Mouse (Mus musculus): ENCODE results near the gene Focad. TPM values are rescaled to one million over a fixed set of nuclear protein-coding genes. Genes with fewer than 3 reads are reported as not detected.

Focad gene
- polyA plus RNA-seq, 1 experiment from 2014 or later = 17.6 TPM

GRCm38 (mm10) chr4:88117331-88117730, 22.9 kb downstream of the Focad start:
- Histone ChIP-seq H3K9me3 (replicated peaks) (no peaks in the 10 kb centered on the region), H3K27ac (replicated peaks) (no peak overlapping the region), H3K27me3 (ENCODE audit: low read depth, poor library complexity, severe bottlenecking) (no peaks in the 10 kb centered on the region), H3K36me3 (no peaks in the 10 kb centered on the region), H3K4me3 (no peak overlapping the region), H3K4me1 (peaks cover 8% of the 10 kb centered on the region)
- WGBS = 83% methylated on average over 3 of the region's 3 CpGs
- DNase-seq (ENCODE audit: low spot score) = no peak

GRCm38 (mm10) chr4:88117942-88118341, 23.5 kb downstream of the Focad start:
- Histone ChIP-seq H3K36me3 (no peaks in the 10 kb centered on the region), H3K9me3 (replicated peaks) (no peaks in the 10 kb centered on the region), H3K4me3 (no peak overlapping the region), H3K27ac (replicated peaks) (no peak overlapping the region), H3K4me1 (peaks cover 8% of the 10 kb centered on the region), H3K27me3 (ENCODE audit: low read depth, poor library complexity, severe bottlenecking) (no peaks in the 10 kb centered on the region)
- DNase-seq (ENCODE audit: low spot score) = no peak

- DNase-seq (ENCODE audit: low spot score) = no peak
- Histone ChIP-seq H3K9me3 (replicated peaks) (no peaks in the 10 kb centered on the region), H3K4me3 (no peak overlapping the region), H3K27ac (replicated peaks) (no peak overlapping the region), H3K4me1 (peaks cover 8% of the 10 kb centered on the region), H3K27me3 (ENCODE audit: low read depth, poor library complexity, severe bottlenecking) (no peaks in the 10 kb centered on the region), H3K36me3 (no peaks in the 10 kb centered on the region)
- 82% methylated on average over 5 of the region's 5 CpGs for WGBS
Observed at GRCm38 (mm10) chr4:88118750-88119395, 24.4 kb downstream of the Focad start.

- Histone ChIP-seq H3K27me3 (ENCODE audit: low read depth, poor library complexity, severe bottlenecking) (no peaks in the 10 kb centered on the region), H3K27ac (replicated peaks) (no peak overlapping the region)
- no peak for DNase-seq (ENCODE audit: low spot score)
Observed at GRCm38 (mm10) chr4:88120091-88120490, 25.7 kb downstream of the Focad start.

GRCm38 (mm10) chr4:88122472-88122871, 28.0 kb downstream of the Focad start:
- no peaks in the 10 kb centered on the region for H3K9me3 ChIP-seq (replicated peaks)
- 94% methylated on average over 3 of the region's 3 CpGs for WGBS
- H3K36me3 ChIP-seq = no peaks in the 10 kb centered on the region
- H3K4me3 ChIP-seq = no peak overlapping the region
- peaks cover 8% of the 10 kb centered on the region for H3K4me1 ChIP-seq
- H3K27me3 ChIP-seq (ENCODE audit: low read depth, poor library complexity, severe bottlenecking) = no peaks in the 10 kb centered on the region
- no peak for DNase-seq (ENCODE audit: low spot score)
- no peak overlapping the region for H3K27ac ChIP-seq (replicated peaks)

More at GRCm38 (mm10) chr4:88120091-88120490, 25.7 kb downstream of the Focad start:
- Histone ChIP-seq H3K36me3 (no peaks in the 10 kb centered on the region), H3K9me3 (replicated peaks) (no peaks in the 10 kb centered on the region), H3K4me3 (no peak overlapping the region), H3K4me1 (peaks cover 8% of the 10 kb centered on the region)

GRCm38 (mm10) chr4:88135936-88136335, 41.5 kb downstream of the Focad start:
- DNase-seq (ENCODE audit: low spot score) = no peak
- Histone ChIP-seq H3K27me3 (ENCODE audit: low read depth, poor library complexity, severe bottlenecking) (no peaks in the 10 kb centered on the region), H3K9me3 (replicated peaks) (no peaks in the 10 kb centered on the region), H3K4me1 (peaks cover 21% of the 10 kb centered on the region), H3K27ac (replicated peaks) (peak overlapping the region; percentile 39; the same call in 1 of the 2 replicates), H3K4me3 (no peak overlapping the region), H3K36me3 (no peaks in the 10 kb centered on the region)
- WGBS = 42% methylated on average over 2 of the region's 2 CpGs

- Histone ChIP-seq H3K27ac (replicated peaks) (no peak overlapping the region), H3K27me3 (ENCODE audit: low read depth, poor library complexity, severe bottlenecking) (no peaks in the 10 kb centered on the region), H3K36me3 (no peaks in the 10 kb centered on the region), H3K4me1 (peaks cover 21% of the 10 kb centered on the region), H3K4me3 (no peak overlapping the region), H3K9me3 (replicated peaks) (no peaks in the 10 kb centered on the region)
- 55% methylated on average over 4 of the region's 4 CpGs for WGBS
- no peak for DNase-seq (ENCODE audit: low spot score)
Observed at GRCm38 (mm10) chr4:88136528-88136927, 42.1 kb downstream of the Focad start.

- 86% methylated on average over 2 of the region's 2 CpGs for WGBS
- peaks cover 21% of the 10 kb centered on the region for H3K4me1 ChIP-seq
- H3K4me3 ChIP-seq = no peak overlapping the region
- H3K27me3 ChIP-seq (ENCODE audit: low read depth, poor library complexity, severe bottlenecking) = no peaks in the 10 kb centered on the region
- H3K9me3 ChIP-seq (replicated peaks) = no peaks in the 10 kb centered on the region
- no peaks in the 10 kb centered on the region for H3K36me3 ChIP-seq
- no peak overlapping the region for H3K27ac ChIP-seq (replicated peaks)
- DNase-seq (ENCODE audit: low spot score) = no peak
Observed at GRCm38 (mm10) chr4:88138366-88138917, 44.0 kb downstream of the Focad start.

GRCm38 (mm10) chr4:88149462-88149861, 55.0 kb downstream of the Focad start:
- no peak overlapping the region for H3K27ac ChIP-seq (replicated peaks)
- H3K9me3 ChIP-seq (replicated peaks) = no peaks in the 10 kb centered on the region
- no peak overlapping the region for H3K4me3 ChIP-seq
- no peaks in the 10 kb centered on the region for H3K36me3 ChIP-seq
- DNase-seq (ENCODE audit: low spot score) = no peak
- H3K4me1 ChIP-seq = no peaks in the 10 kb centered on the region
- 73% methylated on average over 1 of the region's 1 CpGs for WGBS
- no peaks in the 10 kb centered on the region for H3K27me3 ChIP-seq (ENCODE audit: low read depth, poor library complexity, severe bottlenecking)

- no peak for DNase-seq (ENCODE audit: low spot score)
- Histone ChIP-seq H3K27me3 (ENCODE audit: low read depth, poor library complexity, severe bottlenecking) (no peaks in the 10 kb centered on the region), H3K27ac (replicated peaks) (no peak overlapping the region), H3K36me3 (no peaks in the 10 kb centered on the region), H3K9me3 (replicated peaks) (no peaks in the 10 kb centered on the region), H3K4me3 (no peak overlapping the region), H3K4me1 (0 out of 2 replicates have a peak, but pooled peaks cover 4% of the 10 kb centered on the region)
- 85% methylated on average over 3 of the region's 3 CpGs for WGBS
Observed at GRCm38 (mm10) chr4:88155490-88156160, 61.2 kb downstream of the Focad start.

GRCm38 (mm10) chr4:88156961-88157360, 62.5 kb downstream of the Focad start:
- no peaks in the 10 kb centered on the region for H3K36me3 ChIP-seq
- DNase-seq (ENCODE audit: low spot score) = no peak
- no peak overlapping the region for H3K27ac ChIP-seq (replicated peaks)
- no peak overlapping the region for H3K4me3 ChIP-seq
- 0 out of 2 replicates have a peak, but pooled peaks cover 4% of the 10 kb centered on the region for H3K4me1 ChIP-seq
- no peaks in the 10 kb centered on the region for H3K27me3 ChIP-seq (ENCODE audit: low read depth, poor library complexity, severe bottlenecking)
- WGBS = 90% methylated on average over 5 of the region's 5 CpGs
- H3K9me3 ChIP-seq (replicated peaks) = no peaks in the 10 kb centered on the region

- 0 out of 2 replicates have a peak, but pooled peaks cover 4% of the 10 kb centered on the region for H3K4me1 ChIP-seq
- H3K27me3 ChIP-seq (ENCODE audit: low read depth, poor library complexity, severe bottlenecking) = no peaks in the 10 kb centered on the region
- H3K9me3 ChIP-seq (replicated peaks) = no peaks in the 10 kb centered on the region
- WGBS = 93% methylated on average over 6 of the region's 6 CpGs
- DNase-seq (ENCODE audit: low spot score) = no peak
- no peak overlapping the region for H3K4me3 ChIP-seq
- H3K36me3 ChIP-seq = no peaks in the 10 kb centered on the region
- no peak overlapping the region for H3K27ac ChIP-seq (replicated peaks)
Observed at GRCm38 (mm10) chr4:88157644-88158043, 63.2 kb downstream of the Focad start.

- Histone ChIP-seq H3K4me3 (no peak overlapping the region), H3K4me1 (peaks cover 16% of the 10 kb centered on the region), H3K36me3 (no peaks in the 10 kb centered on the region), H3K27ac (replicated peaks) (no peak overlapping the region), H3K9me3 (replicated peaks) (no peaks in the 10 kb centered on the region), H3K27me3 (ENCODE audit: low read depth, poor library complexity, severe bottlenecking) (no peaks in the 10 kb centered on the region)
- DNase-seq (ENCODE audit: low spot score) = no peak
- 94% methylated on average over 5 of the region's 5 CpGs for WGBS
Observed at GRCm38 (mm10) chr4:88159256-88159655, 64.8 kb downstream of the Focad start.
